Mouse (Mus musculus) bone marrow macrophage, adult 2 months (primary cell): ENCODE data around the gene Nr4a3.

Experiments
- CTCF ChIP-seq: IDR thresholded peaks from 2 replicates; pipeline ENCODE4 v1.5.1; 2012; ENCODE audit warnings: low read depth, mild to moderate bottlenecking, low read length, moderate library complexity
- POLR2A ChIP-seq: IDR thresholded peaks from 2 replicates; pipeline ENCODE4 v1.6.1; 2012; ENCODE audit warnings: mild to moderate bottlenecking, low read depth, low read length, borderline replicate concordance

DNA sequence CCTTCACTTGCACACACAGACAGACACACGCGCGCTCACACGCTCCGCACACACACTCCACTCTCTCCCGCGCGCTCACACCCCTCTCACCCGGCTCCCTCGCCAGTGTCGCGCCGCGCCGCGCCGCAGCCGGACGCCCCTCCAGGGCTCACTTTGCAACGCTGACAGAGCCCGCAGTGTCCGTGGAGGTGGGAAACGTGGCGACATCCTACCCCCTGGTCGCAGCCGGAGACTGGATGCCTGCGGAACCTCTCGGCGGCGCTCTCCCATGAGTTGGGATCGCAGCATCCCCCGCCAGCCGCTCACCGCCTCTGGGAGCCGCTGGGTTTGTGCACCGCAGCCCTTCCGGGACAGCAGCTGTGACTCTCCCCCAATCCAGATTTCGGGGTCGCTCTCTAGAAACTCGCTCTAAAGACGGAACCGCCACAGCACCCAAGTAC, 348 bp downstream of the Nr4a3 start:
- TF ChIP-seq POLR2A: no peak
- no peak for TF ChIP-seq CTCF
